21 mouse cellular contexts compared by ENCODE assay signal in the genomic region with DNA sequence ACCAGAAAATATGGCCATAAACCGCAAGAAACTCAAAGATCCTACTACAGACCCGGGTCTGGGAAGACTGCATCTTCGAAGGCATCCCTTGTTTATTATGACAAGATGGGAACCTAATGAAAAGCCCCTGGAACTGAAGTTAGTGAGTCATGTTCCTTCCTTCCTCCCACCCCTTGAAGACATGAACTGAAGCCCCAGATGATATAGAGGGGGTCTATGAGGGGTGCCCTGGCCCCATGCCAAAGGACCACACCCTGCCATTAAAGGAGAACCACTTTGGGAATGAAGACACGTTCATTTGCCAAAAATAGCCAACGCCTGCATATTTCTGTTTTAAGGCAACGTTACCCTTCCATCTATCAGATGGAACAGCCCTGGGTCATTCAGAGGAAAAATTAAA. TPM values are rescaled to one million over a fixed set of nuclear protein-coding genes. Genes with fewer than 3 reads are reported as not detected.
DNase-seq lines count a peak whose midpoint lies in the region; ATAC-seq and TF ChIP-seq lines count a peak whose summit lies in the region.
"Had no signal": no experiment of that assay in that cellular context is flagged by ENCODE, and none has a peak within 500 bp of the region (broad histone marks: within the 10 kb centered on the region; RNA-seq: fewer than 3 reads in every experiment).

No protein-coding gene starts in this region.

- H3K27ac ChIP-seq in gastrocnemius, adult 2 months = peak overlapping the region; percentile 84
- 0 out of 2 replicates have a peak overlapping the region, but pooled peaks have one; percentile 66 for H3K27ac ChIP-seq in heart, postnatal 0 days (ENCODE audit: low read depth)
- H3K27ac ChIP-seq in brown adipose tissue, adult 24 weeks (replicated peaks; ENCODE audit: low read depth, low read length) = peak overlapping the region; percentile 82
- no peak overlapping the region for H3K27ac ChIP-seq in forebrain, embryonic 13.5 days
- H3K27ac ChIP-seq: embryonic facial prominence, embryonic 10.5 days; forebrain, embryonic 15.5 days; hindbrain, embryonic 13.5 days; hindbrain, postnatal 0 days had no signal

- H3K36me3 ChIP-seq in heart, postnatal 0 days (replicated peaks; ENCODE audit: control insufficient read depth, insufficient read depth, low read length) = peaks cover 22% of the 10 kb centered on the region
- H3K36me3 ChIP-seq in forebrain, embryonic 13.5 days (ENCODE audit: poor library complexity, severe bottlenecking) = peaks cover 35% of the 10 kb centered on the region

- no peaks in the 10 kb centered on the region for H3K9me3 ChIP-seq in heart, postnatal 0 days (replicated peaks; ENCODE audit: control insufficient read depth, low read length)
- no peaks in the 10 kb centered on the region for H3K9me3 ChIP-seq in forebrain, embryonic 13.5 days (replicated peaks)
- H3K9me3 ChIP-seq: embryonic facial prominence, embryonic 10.5 days; forebrain, embryonic 10.5 days; forebrain, embryonic 15.5 days; heart, embryonic 12.5 days; hindbrain, embryonic 13.5 days had no signal

- intact Hi-C loops in gastrocnemius, adult 2 months (cut with DNase I) = no loop called here
- intact Hi-C loops in gastrocnemius, postnatal 14 days (cut with DNase I; ENCODE audit: low total_unique reads) = no loop called here
- intact Hi-C loops in heart, postnatal 25 days (cut with DNase I) = no loop called here

- peak; percentile 19 to 53 for DNase-seq in adrenal gland, adult (ENCODE audit: inconsistent age in 2 of 2, low spot score in 1 of 2)
- no peak for DNase-seq in adrenal gland, adult 2 months
- DNase-seq in gastrocnemius, adult 2 months = peak; percentile 35
- DNase-seq in gastrocnemius, postnatal 14 days = no peak
- no peak for DNase-seq in heart, postnatal 0 days (ENCODE audit: low spot score)
- DNase-seq in heart, postnatal 25 days (ENCODE audit: low spot score) = no peak
- DNase-seq: adrenal gland, postnatal 10 days; gastrocnemius, postnatal 10 days had no signal

- no peaks in the 10 kb centered on the region for H3K27me3 ChIP-seq in heart, postnatal 0 days (ENCODE audit: control insufficient read depth, insufficient read depth, low read length)
- no peaks in the 10 kb centered on the region for H3K27me3 ChIP-seq in forebrain, embryonic 13.5 days
- H3K27me3 ChIP-seq: forebrain, embryonic 15.5 days; heart, embryonic 12.5 days; hindbrain, embryonic 13.5 days had no signal

- H3K4me1 ChIP-seq in heart, postnatal 0 days (ENCODE audit: control insufficient read depth, insufficient read depth) = peaks cover 23% of the 10 kb centered on the region
- H3K4me1 ChIP-seq in brown adipose tissue, adult 24 weeks (ENCODE audit: control insufficient read depth, insufficient read depth, insufficient read length, low read length) = peaks cover 36% of the 10 kb centered on the region
- peaks cover 19% of the 10 kb centered on the region for H3K4me1 ChIP-seq in forebrain, embryonic 13.5 days

- WGBS in heart, postnatal 0 days = 50% methylated on average over 6 of the region's 6 CpGs
- 80% methylated on average over 6 of the region's 6 CpGs for WGBS in forebrain, embryonic 13.5 days

- no peak overlapping the region for H3K9ac ChIP-seq in heart, postnatal 0 days (replicated peaks; ENCODE audit: low read depth, low read length)
- H3K9ac ChIP-seq in forebrain, embryonic 13.5 days = no peak overlapping the region
- H3K9ac ChIP-seq: forebrain, embryonic 15.5 days; heart, embryonic 12.5 days; hindbrain, embryonic 13.5 days had no signal

- no peak for ATAC-seq in heart, postnatal 0 days (ENCODE audit: insufficient read depth, low read depth)
- ATAC-seq in forebrain, embryonic 13.5 days = no peak
- ATAC-seq: forebrain, embryonic 15.5 days; hindbrain, postnatal 0 days had no signal

- no peak for TF ChIP-seq CTCF in gastrocnemius, adult 2 months (IDR thresholded peaks at IDR 0.05)
- TF ChIP-seq CTCF in heart, postnatal 0 days (IDR thresholded peaks at IDR 0.05; ENCODE audit: low read depth) = no peak

- TF ChIP-seq EP300 in heart, postnatal 0 days (IDR thresholded peaks at IDR 0.05; ENCODE audit: low read depth) = no peak

- no peak overlapping the region for H3K4me2 ChIP-seq in heart, postnatal 0 days (ENCODE audit: low read depth, low read length)
- no peak overlapping the region for H3K4me2 ChIP-seq in forebrain, embryonic 13.5 days
- H3K4me2 ChIP-seq: forebrain, embryonic 15.5 days; heart, embryonic 12.5 days; hindbrain, embryonic 13.5 days had no signal

- no peak overlapping the region for H3K4me3 ChIP-seq in gastrocnemius, adult 2 months
- H3K4me3 ChIP-seq in heart, postnatal 0 days (ENCODE audit: low read depth, low read length) = no peak overlapping the region
- H3K4me3 ChIP-seq in brown adipose tissue, adult 24 weeks (ENCODE audit: insufficient read depth, low read depth, low read length) = no peak overlapping the region
- no peak overlapping the region for H3K4me3 ChIP-seq in forebrain, embryonic 13.5 days
- H3K4me3 ChIP-seq: embryonic facial prominence, embryonic 10.5 days; erythroblast, embryonic 14.5 days; forebrain, embryonic 10.5 days; forebrain, embryonic 15.5 days; heart, embryonic 12.5 days; hindbrain, embryonic 13.5 days had no signal

RNA-seq across cellular contexts. Expression of a gene that starts 28.0 kb away (rescaled TPM):
- total RNA-seq in adrenal gland, adult 2 months (2021) = not detected
- not detected in 2 replicates for polyA plus RNA-seq in adrenal gland, adult 2 months (2012; rRNA removed)
- under 1 TPM in 1 of 2 experiments, not detected in 1; 0.22 TPM for total RNA-seq in gastrocnemius, adult 2 months (2021)
- total RNA-seq in gastrocnemius, postnatal 14 days (2021) = not detected
- not detected in 2 replicates for total RNA-seq in heart, postnatal 0 days (2014; rRNA removed; ENCODE audit: low replicate concordance)
- polyA plus RNA-seq in heart, postnatal 0 days (2015; fragmentation: Nextera tagmentation; extraction: Ambion mirVana) = 0.11 and 0.15 TPM in 2 replicates
- total RNA-seq in heart, postnatal 25 days (2021) = not detected
- polyA plus RNA-seq in brown adipose tissue, adult 24 weeks (2012; ENCODE audit: insufficient read depth, insufficient read length, missing spikeins) = not detected in 2 replicates
- polyA plus RNA-seq in forebrain, embryonic 13.5 days (2015; fragmentation: Nextera tagmentation; extraction: Ambion mirVana) = 0.22 TPM in 1 of 2 replicates, not detected in the other
- total RNA-seq: adrenal gland, postnatal 10 days; adrenal gland, postnatal 4 days; gastrocnemius, postnatal 10 days; hematopoietic stem cell, adult 5-6 weeks; hindbrain, postnatal 0 days had no signal
- polyA plus RNA-seq: brain, embryonic 14.5 days; embryonic facial prominence, embryonic 10.5 days; embryonic facial prominence, embryonic 14.5 days; erythroblast, embryonic 14.5 days; forebrain, embryonic 10.5 days; heart, embryonic 12.5 days; hindbrain, embryonic 13.5 days; hindbrain, postnatal 0 days had no signal

RNA-seq across cellular contexts. Expression of a gene that starts 50.0 kb away (rescaled TPM):
- total RNA-seq in adrenal gland, adult 2 months (2021) = 10 to 100 TPM; 67.0 to 77.8 TPM
- polyA plus RNA-seq in adrenal gland, adult 2 months (2012; rRNA removed) = 69.2 and 87.7 TPM in 2 replicates
- 10 to 100 TPM; 56.6 to 59.6 TPM for total RNA-seq in gastrocnemius, adult 2 months (2021)
- total RNA-seq in gastrocnemius, postnatal 14 days (2021) = 10 to 100 TPM; 42.5 to 65.2 TPM
- 40.7 and 47.4 TPM in 2 replicates for total RNA-seq in heart, postnatal 0 days (2014; rRNA removed; ENCODE audit: low replicate concordance)
- 26.0 and 26.5 TPM in 2 replicates for polyA plus RNA-seq in heart, postnatal 0 days (2015; fragmentation: Nextera tagmentation; extraction: Ambion mirVana)
- 10 to 100 TPM; 43.8 to 63.8 TPM for total RNA-seq in heart, postnatal 25 days (2021)
- polyA plus RNA-seq in brown adipose tissue, adult 24 weeks (2012; ENCODE audit: insufficient read depth, insufficient read length, missing spikeins) = 13.6 and 24.0 TPM in 2 replicates
- 30.4 and 33.5 TPM in 2 replicates for polyA plus RNA-seq in forebrain, embryonic 13.5 days (2015; fragmentation: Nextera tagmentation; extraction: Ambion mirVana)

Comparison
In these comparisons a context has a peak if more than half of its experiments do, and no peak if none do; other contexts are left out.
1. DNase-seq: peak in adrenal gland, adult (2 of 2) and gastrocnemius, adult 2 months (single experiment); none in adrenal gland, adult 2 months (single experiment), gastrocnemius, postnatal 14 days (single experiment), heart, postnatal 0 days (single experiment) and heart, postnatal 25 days (single experiment).